Mouse (Mus musculus) c-Kit-positive CD71-positive TER-119-positive erythroid progenitor cells, embryonic 14.5 days (primary cell): ENCODE data around the gene Hectd3.

Experiments used
- DNase-seq: peaks from one replicate; pipeline ENCODE4 v3.0.0-alpha.2; 2013; ENCODE audit warnings: low spot score

The Hectd3 gene

DNA sequence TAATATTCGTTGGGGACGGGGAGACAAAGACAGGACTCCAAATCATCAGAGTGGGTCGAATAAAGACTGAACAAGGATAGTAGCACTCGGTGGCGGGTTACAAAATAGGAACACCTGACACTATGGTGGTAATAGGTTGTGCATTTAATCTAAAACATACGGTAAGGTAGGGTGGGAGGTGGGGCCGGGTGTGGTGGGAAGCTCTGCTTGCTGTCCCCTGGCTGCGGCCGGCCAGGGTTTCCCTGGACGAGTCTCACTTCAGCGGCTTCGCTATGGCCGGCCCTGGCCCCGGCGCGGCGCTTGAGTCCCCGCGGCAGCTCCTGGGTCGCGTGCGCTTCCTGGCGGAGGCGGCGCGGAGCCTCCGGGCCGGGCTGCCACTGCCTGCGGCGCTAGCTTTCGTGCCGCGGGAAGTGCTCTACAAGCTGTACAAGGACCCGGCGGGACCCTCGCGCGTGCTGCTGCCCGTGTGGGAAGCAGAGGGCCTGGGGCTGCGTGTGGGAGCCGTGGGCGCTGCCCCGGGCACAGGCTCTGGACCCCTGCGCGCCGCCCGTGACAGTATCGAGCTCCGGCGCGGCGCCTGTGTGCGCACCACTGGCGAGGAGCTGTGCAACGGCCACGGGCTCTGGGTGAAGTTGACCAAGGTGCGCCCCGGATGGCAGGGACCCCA, at the start of gene Hectd3:
Hectd3 (plus strand) TSS at position 187 of the 667 bp plus-strand sequence.
- peak; percentile 72 for DNase-seq

DNA sequence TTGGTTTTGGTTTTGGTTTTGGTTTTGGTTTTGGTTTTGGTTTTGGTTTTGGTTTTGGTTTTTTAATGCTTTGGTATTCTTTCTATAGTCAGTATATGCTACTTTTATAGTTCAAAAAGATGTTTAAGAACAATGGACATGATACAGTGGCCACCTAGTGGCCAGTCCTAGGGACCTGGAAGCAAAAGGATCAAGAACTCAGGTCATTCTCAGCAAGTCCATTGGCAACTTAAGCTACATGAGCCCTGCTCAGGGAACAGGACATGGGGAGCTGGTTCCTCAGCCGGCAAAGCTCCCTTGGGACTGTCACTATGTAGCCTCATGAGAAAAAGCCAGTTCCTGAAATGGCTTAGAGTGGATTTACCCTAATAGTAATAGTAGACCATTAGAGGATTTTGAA, 43.5 kb upstream of the Hectd3 start:
- DNase-seq = no peak

DNA sequence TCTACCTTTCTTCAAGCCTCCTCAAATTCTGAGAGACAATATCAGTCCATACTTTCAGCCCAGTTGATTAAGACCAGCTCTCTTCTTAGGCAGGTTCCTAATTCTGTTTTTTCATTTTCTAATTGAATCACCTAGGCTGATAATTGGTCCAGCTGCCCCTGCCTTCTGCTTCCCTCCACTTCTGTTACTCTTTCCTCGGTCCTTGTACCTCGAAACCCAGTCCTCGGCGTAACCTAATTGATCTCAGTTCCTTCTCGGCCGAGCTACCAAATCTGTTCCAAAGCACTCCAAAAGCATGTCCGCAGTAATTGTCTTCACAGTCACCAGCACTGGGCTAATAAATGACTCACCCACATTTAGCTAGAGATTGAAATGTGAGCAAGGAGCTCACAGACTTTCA, 40.2 kb upstream of the Hectd3 start:
- no peak for DNase-seq

DNA sequence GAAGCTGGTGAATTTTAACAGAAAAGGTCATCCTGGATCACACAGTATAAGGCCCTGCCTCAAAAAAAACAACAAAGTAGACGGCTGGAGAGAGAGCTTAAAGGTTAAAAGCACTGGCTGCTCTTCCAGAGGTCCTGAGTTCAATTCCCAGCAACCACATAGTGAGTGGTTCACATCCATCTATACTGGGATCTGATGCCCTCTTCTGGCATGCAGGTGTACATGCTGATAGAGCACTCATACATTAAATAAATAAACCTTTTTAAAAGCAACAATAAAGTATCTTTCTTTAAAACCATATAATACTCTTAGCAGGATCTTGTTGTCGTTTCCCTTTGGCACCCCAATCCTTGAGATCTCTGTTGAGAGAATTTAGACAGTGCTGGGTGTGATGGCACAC, 18.6 kb upstream of the Hectd3 start:
- no peak for DNase-seq

DNA sequence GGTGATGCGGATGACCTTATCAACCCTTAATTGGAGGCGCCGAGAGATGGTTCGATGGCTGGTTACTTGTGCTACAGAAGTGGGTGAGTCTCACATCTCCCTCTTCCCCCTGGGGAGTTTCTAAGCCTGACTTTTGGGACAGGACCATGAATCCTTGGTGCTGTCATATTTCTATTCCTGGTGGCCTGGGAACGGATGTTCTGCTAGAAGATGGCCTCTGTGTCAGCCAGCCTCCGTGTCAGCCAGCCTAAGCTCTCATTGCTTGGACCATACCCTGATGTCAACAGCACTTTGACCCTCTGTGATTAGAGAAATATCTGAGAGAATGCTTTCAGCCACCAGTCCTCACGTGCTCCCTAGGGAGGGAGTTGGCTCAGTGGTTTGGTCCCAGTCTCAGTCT, 9.4 kb upstream of the Hectd3 start:
- no peak for DNase-seq

DNA sequence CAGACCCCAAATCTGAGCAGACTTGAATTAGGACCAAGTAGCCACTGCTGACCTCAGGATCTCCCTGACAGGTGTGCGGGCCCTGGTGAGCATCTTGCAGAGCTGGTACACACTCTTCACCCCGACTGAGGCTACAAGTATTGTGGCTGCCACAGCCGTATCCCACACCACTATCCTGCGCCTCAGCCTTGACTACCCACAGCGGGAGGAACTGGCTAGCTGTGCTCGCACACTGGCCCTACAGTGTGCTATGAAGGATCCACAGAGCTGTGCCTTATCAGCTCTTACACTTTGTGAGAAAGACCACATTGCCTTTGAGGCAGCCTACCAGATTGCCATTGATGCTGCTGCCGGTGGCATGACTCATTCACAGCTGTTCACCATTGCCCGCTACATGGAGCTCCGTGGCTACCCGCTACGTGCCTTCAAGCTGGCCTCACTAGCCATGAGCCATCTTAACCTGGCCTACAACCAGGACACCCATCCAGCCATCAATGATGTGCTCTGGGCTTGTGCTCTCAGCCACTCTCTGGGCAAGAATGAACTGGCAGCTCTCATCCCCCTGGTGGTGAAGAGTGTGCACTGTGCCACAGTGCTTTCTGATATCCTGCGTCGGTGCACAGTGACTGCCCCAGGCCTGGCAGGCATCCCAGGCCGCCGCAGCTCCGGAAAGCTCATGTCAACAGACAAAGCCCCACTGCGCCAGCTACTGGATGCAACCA, 8.6 kb upstream of the Hectd3 start:
- DNase-seq = peak; percentile 41

DNA sequence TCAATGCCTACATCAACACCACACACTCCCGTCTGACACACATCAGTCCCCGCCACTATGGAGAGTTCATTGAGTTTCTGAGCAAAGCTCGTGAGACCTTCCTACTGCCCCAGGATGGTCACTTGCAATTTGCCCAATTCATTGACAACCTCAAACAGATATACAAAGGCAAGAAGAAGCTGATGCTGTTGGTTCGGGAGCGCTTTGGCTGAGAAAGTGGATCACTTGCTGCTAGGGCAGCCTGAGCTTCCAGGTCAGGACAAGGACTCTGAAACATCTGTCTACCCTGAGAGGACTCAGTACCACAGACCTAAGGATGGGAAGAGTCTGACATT, 8.0 kb upstream of the Hectd3 start:
- no peak for DNase-seq

DNA sequence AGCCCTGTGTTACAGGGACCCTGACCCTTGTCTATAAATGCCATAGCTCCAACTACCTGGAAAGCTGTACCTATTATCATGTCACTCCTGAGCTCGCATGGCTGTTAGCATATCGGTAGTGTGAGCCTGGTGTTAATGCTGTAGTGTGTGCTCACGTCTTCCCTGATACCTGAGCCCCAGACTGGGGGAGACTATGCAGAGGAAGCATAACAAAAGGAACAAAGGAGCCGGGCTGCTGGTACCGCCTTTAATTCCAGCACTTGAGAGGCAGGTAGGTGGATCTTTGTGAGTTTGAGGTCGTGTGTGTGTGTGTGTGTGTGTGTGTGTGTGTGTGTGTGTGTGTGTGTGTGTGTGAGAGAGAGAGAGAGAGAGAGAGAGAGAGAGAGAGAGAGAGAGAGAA, 5.4 kb upstream of the Hectd3 start:
- DNase-seq = no peak

DNA sequence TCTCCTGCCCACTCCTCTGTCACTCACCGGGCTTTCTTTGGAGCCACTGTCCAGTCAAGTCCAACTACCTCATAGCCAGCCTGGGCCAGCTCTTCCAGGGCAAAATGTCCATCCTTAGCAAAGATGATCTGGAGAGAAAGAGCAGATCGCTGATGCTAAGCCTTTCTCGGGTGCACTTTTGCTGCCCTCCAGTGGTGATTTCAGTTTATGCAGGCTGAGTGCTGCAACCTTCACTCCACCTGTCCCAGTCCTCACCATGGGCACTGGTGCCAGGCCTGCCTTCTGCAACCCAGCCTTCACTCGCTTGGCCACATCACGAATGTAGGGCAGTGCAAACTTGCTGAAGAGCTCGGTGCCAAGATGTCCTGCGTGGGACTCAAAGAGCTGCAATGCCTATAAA, 3.8 kb upstream of the Hectd3 start:
- peak; percentile 82 for DNase-seq

DNA sequence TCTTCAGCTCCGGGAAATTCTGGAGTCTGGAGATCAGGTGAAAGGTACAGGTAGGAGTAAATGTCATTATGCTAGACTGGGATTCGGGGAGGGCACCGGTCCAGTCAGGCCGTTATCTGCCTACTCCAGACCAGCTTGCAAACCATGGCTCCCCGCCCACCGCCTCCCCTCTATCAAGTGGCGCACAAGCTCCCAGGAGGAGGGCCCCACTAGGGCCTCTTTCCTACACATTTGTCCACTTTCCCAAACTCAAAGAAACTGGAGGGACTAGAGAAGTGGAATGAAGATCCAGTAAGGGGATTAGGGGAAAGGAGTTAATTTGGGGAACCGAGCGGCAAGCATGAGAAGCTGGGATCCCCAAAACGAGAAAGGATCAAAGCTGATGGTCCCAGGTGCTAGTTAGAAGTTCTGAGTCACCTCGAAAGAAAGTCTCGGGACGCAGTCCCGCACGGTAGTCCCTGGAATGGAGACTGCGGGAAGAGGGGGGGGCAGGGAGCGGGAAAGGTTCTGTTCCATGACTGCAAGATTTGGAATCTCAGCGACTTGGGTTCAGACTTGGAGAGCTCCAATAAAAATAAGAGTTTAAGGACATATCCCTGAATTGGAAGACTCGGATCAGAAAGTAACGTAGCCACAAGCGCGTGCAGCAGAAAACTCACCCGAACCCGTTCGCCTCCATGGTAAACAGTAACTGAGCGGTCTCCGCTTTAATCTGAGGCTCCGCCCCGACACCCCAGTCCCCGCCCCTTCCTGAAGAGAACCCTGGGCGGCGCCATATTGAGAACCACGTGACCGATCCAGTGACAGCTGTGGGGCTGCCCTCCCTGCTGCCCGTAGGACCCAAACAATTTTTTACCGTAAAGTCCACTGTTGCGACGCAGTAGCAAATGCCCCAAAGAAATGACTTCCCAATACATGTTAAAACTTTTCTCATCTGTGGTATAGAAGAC, 1.2 kb upstream of the Hectd3 start, which contains the start of gene Urod:
Urod (minus strand) TSS at position 742 of the 950 bp plus-strand sequence.
- peak; percentile 96 for DNase-seq

DNA sequence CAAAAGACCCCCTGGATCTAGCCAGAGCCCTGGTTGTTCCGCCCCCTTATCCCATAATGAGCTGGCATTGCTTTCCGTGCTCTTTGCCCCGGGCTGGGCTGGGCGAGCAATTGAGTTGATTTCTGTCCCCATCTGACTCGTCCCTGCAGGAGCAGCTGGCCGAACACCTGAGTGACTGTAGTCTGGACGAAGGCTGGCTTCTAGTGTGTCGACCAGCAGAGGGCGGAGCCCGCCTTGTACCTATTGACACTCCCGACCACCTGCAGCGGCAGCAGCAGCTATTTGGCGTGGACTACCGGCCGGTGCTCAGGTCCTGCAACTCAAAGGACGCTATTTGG, 650 bp downstream of the Hectd3 start:
- no peak for DNase-seq

DNA sequence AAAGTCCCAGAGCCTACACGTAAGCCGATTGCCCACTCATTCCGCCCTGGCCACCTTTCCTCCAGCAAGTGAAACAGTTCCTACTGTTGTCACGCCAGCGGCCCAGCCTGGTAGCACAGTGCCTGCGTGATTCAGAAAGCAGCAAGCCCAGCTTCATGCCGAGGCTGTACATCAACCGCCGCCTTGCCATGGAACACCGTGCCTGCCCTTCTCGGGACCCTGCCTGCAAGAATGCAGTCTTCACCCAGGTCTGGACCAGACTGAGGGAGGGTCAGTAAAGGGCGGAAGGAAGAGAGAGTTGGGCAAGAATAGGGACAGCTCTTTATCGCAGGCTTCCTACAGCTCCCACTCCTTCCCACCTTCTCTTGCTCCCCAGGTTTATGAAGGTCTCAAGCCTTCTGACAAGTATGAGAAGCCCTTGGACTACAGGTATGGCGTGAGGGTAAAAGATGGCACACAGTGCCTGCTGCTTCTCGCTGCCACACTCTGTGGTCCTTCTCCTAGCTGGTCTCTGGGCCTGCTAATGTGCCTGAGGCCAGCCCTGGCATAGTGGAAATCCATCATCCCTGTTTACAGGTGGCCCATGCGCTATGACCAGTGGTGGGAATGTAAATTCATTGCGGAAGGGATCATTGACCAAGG, 4.5 kb downstream of the Hectd3 start:
- DNase-seq = no peak

DNA sequence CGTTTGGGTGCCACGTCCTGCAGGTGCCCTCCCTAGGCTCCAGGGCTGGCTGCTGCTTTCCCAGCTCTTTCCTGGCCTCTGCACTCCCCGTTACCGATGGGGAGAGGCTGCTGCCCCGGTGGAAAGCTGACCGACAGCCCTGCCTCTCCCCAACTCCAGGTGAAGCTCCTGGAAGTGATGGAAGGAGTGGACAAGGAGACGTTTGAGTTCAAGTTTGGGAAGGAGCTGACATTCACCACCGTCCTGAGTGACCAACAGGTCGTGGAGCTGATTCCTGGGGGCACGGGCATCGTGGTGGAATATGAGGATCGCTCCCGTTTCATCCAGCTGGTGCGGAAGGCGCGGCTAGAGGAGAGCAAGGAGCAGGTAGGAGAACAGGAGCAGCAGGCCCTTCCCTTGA, 6.8 kb downstream of the Hectd3 start:
- no peak for DNase-seq

DNA sequence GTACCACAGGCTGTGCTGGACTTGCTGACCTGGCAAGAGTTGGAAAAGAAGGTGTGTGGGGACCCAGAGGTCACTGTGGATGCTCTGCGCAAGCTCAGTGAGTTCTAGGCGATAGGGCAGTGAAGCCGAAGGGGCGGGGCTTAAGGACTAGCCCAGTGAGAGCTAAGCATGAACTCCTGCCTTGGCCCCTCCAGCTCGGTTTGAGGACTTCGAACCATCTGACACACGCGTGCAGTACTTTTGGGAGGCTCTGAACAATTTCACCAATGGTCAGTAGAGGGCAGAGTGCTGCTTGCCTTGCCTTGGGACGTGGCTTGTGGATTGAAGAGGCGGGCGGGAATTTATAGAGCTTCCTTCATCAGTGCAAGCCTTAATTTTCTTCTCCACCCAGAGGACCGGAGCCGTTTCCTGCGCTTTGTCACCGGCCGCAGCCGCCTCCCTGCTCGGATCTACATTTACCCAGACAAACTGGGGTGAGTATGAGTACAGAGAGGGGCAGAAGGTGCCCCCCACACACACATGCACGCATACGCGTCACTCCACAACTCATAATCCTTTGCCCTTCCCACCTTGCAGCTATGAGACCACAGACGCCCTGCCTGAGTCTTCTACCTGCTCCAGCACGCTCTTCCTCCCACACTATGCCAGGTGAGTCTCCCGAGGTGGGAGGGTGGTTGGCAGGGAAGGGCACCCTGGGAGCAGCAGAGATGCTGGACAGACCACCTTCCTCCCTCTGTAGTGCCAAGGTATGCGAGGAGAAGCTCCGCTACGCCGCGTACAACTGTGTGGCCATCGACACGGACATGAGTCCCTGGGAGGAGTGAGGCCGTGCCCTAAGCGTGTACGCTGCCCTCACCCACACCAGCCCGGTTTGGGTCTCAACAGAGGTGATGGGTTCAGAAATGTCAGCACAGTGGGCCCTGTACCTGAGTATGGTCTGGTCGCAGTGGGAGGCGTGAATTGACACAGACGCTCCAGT, 7.7 kb downstream of the Hectd3 start:
- peak; percentile 64 for DNase-seq

DNA sequence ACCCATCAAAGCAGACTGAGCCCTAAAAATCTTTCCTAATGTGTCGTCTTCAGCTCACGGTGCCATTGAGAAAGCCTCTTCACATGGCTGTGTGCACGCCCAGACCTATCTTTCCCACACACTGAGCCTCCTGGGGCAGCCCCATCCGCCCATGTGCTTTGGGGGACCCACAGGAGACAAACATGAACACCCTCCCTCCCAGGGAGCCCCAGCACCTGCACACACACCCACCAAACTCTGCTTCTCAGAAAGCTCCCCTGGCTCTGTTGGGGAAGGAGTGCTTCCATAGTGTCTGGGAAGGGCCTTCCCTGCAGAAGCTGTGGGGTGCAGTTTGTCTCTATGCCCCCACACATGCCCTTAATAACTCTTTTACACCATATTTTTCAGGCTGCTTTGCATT, 9.5 kb downstream of the Hectd3 start:
- DNase-seq = no peak

DNA sequence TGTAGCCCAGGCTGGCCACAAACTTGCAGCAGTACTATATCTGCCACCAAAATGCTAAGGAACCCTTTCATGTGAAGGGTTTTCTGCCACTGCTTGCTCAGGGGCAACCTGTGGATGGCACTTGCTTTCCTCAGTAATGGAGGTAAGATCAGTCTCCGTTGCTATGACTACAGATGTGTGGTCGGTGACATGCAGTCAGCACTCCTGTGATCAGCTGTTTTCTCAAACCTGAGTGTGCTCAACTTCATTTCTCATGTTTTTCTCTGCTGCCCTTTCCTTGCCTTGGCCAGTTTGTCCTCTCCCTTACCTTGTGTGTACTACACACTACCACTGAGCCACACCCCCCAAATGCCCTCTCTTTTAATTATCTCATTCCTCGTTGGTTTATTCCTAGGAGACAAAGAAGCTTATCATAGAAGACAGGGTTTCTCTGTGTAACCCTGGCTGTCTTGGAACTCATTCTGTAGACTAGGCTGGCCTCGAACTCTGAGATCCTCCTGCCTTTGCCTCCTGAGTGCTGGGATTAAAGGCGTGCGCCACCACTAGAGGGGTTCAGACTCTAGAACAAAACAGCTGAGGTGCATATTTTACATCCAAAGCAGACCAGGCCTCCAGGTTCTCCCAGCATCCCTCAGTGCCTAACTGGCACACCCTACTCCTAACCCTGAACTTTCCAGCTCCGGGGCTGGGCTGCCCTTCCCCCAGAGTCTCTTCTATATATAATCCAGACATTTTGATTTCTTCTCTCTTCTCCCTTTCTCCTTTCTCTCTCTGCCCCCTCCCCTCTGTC, 10.7 kb downstream of the Hectd3 start:
- no peak for DNase-seq

DNA sequence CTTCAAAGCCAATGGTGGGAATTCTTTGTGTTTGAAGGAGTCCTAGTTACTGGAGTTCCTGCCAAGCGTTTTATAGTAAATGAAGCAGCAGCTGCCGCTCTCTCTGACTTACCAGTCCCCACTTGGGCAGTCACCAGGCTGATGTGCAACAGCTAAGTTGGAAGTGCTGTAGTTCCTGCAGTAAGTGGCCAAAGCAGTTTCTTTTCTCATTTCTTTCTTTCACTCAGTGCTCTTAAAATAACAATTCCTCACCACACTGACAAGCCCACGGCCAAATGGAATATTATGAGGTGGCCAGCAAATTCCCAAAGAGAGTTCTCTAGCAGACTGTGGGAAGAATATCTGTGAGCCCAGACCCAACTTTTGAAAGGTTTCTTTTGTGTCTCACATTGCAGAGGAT, 11.9 kb downstream of the Hectd3 start:
- no peak for DNase-seq

DNA sequence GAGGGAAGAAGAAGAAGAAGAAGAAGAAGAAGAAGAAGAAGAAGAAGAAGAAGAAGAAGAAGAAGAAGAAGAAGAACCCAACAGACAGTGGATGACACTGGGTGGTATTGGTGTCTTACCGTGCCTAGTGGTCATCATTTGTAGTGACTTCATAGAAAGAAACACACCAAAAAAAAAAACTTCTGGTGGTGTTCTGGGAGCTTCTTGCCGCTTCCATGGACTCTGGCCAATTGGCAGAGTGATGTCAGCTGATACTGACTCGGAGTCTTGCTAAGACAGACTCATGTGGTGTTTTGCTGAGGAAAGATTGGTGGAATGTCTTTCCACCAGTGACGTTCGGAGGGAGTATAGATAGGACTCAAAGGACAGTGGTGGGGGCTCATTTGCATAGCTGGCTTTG, 15.1 kb downstream of the Hectd3 start:
- DNase-seq = no peak

DNA sequence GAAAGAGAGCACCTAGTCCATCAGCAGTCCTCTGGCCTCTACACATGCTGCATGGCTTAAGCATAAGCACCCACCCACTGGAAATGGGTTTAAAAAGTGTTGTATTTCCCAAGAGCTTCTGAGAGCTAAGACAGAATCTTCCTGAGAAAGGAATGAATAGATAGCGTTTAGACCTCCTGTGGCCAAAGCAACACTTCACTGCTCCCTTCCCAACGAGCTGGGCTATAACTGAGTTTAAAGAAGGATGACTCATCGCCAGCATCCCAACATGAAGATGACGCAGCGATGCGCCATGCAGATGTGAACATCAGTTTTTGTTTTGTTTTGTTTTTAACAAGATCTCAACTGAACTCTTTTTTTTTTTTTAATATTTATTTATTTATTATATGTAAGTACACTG, 18.5 kb downstream of the Hectd3 start:
- DNase-seq = no peak

DNA sequence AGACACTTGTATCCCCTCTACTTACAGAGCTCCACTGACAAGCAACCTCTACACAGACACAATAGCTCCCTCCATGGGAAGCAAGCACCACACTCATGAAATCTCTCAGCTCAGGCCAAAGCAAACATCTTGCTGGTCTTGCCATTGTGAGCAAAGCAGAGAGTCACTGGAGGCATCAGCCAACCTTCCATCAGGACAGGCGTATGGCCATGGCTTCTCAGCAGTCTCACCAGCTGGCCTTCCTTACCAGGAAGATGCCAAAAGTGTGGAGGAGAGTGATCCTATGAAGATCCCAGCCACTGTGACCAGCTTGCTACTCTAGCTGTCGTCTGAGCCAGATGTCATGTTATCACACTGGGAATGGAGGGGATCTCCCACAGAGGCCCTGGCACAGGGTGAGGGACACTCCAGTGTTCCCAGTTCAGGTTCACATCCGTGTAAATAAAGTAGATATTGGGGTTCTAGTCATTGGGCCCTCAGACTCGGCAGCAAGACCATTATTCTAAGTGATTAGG, 19.8 kb downstream of the Hectd3 start:
- no peak for DNase-seq
